Mouse (Mus musculus) left cerebral cortex, adult 11 months (tissue): ENCODE results near the gene Gm10944.

Experiments
- DNase-seq: peaks from one replicate; pipeline ENCODE4 v3.0.0; 2022; ENCODE audit warnings: low spot score

Gm10944 gene

DNA sequence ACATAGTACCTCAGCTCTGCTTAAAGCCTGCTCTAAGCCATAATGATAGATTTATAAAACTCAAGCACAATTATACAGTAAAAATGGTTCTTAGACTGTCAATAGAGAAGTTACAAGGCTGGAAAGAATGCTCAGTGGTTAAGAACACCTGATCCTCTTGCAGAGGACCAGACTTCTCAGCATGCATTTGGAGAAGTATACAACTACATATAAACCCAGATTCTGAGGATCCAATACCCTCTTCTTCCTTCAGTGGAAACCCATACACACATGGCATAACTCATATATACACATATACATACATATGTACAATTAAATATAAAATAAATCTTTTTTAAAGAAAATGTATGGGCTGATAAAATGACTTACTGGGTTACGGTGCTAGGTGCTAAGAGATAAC is at the start of gene Gm10944:
Gene Gm10944, plus strand, starts transcription at position 301 of the 400 bp plus-strand sequence.
- no peak for DNase-seq

DNA sequence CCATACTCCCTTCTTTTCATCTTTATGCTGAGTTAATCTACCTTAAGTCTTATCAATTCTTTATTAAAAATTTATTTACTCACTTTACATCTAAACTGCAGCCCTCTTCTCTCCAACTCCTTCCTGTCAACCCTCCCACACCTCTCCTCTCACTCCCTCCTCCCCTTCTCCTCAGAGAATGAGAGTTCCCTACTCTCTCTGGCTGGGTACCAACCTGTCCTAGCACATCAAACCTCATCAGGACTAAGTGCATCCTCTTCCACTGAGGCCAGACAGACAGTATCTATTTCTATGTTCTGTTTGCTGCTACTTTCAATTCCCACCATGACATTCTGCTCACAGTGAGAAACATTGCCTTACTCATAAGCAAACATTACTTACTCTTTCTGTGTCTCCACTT is 25.2 kb upstream of the Gm10944 start:
- no peak for DNase-seq

GRCm38 (mm10) chr10:10656621-10657020 is 24.5 kb upstream of the Gm10944 start:
- no peak for DNase-seq

DNA sequence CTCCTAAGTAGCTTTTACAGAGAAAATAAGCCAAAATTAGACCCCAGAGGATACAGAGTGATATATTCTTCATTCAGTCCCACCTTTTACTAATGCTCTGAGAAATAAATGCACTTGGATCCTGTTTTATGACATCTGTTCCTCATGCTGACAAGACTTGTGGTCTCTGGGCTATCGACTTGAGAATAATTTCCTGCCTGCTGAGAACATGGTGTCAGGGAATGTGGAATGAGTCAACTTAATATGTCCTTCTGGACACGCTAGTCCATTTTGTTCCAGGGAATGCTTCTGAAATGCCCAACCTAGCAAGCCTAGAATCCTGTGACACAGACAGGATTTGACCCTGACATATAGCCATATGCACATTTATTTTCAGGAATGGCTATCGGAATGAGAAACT is 22.0 kb upstream of the Gm10944 start:
- DNase-seq: no peak

GRCm38 (mm10) chr10:10659976-10660375 is 21.2 kb upstream of the Gm10944 start:
- no peak for DNase-seq

- no peak for DNase-seq
Observed at GRCm38 (mm10) chr10:10688907-10689667, 7.9 kb downstream of the Gm10944 start.

- DNase-seq: no peak
Observed at GRCm38 (mm10) chr10:10689668-10690223, 8.6 kb downstream of the Gm10944 start.

DNA sequence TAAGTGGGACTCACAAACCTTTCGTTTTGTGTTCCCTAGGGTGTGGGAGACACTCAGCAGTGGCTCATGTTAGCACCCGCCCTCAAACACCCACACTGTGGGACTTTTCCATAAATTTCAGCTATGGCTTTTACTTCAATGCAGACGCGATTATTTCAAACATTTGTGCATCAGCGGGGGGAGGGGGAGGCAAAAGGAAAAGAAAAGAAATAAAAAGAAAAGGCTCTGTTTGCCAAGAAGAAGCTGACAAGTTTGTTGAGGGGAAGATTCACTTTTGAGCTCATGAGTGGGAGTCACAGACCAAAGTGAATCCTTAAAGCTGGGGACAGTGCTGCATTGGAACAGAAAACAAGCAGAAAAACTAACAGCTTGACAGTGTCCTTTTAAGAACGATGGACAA is 16.3 kb downstream of the Gm10944 start:
- no peak for DNase-seq

- DNase-seq: no peak
Observed at GRCm38 (mm10) chr10:10700903-10701302, 19.8 kb downstream of the Gm10944 start.

GRCm38 (mm10) chr10:10701326-10701725 is 20.2 kb downstream of the Gm10944 start:
- DNase-seq: no peak

GRCm38 (mm10) chr10:10708031-10708430 is 26.9 kb downstream of the Gm10944 start:
- no peak for DNase-seq

- DNase-seq: no peak
Observed at GRCm38 (mm10) chr10:10710359-10710758, 29.2 kb downstream of the Gm10944 start.

- DNase-seq: no peak
Observed at GRCm38 (mm10) chr10:10710837-10711236, 29.7 kb downstream of the Gm10944 start.

DNA sequence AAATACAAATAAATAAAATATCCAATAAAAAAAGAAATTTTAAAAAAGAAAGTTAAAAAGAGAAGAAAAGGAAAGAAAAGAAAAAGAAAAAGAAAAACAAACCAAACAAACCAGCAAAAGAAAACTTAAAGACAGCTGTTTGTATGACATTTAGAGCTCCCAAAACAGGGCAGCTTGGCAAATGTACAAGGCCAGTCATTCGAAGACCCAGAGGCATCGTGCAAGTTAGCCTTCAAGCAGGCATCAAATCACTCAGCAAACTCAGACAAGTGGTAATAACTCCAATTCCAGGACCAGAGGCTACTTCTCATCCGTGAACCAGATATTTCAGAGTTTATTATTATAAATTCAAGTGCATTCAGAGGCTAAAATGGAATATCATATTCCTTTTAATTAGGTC is 45.4 kb downstream of the Gm10944 start:
- DNase-seq: no peak
